Mouse (Mus musculus): ENCODE measurements around the gene Slc26a10.
A peak's percentile ranks its signal among the peaks of the same experiment; 100 is the strongest.

Gene Slc26a10

GRCm38 (mm10) chr10:127179871-127180694 is at the start of gene Slc26a10:
Gene Slc26a10 (minus strand): TSS chr10:127180645.
- no peak for DNase-seq (ENCODE audit: low spot score in 2 of 2)

DNA sequence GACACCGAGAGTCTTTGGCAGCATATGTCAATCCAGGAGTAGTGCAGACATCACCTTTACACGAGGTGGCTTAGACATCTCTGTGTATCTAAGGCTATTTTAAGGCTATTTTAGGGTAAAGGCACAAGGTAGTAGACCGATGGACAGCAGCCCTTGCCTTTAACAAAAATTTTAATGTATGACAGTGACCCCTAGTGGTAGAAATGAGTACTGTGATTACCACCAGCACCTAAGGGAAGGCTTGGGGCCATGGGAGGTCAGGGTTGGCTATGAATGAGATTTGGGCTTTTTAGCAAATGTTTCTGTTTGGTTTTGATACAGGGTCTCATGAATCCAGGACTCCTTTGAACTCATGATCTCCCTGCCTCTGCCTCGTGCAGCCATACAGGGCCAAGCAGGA is 48.5 kb upstream of the Slc26a10 start:
- peak in 1 of 2 experiments; percentile 57 for DNase-seq (ENCODE audit: low spot score in 2 of 2)

GRCm38 (mm10) chr10:127227163-127227562 is 46.7 kb upstream of the Slc26a10 start:
- peak in 1 of 2 experiments; percentile 41 for DNase-seq (ENCODE audit: low spot score in 2 of 2)

DNA sequence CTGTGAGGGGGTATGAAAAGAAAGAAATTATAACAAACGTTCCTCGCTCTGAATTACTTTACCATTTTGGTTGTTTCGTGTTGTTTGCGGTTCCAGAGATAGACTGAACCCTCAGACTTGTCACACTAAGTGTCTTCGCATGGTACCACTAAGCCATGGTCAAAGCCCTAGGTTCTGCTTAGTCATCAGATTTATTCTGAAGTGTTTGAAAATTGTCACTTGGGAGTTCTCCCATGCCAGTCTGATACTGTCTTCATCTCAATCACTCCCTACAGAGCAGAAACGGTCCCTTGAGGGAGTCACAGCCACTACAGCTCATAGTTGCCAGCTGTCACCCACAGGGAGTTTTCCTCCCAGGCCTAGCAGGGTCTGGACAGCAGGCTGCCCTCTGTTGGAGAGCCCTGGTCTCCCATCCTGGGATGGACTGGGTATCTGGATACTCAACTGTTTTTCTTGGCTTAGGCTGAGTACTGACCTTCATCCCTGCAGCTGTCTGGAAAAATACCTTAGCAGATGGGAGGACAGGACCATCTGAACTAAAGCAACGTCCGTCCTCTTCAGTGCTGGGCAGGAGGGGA is 46.0 kb upstream of the Slc26a10 start:
- DNase-seq (ENCODE audit: low spot score in 2 of 2), result no peak

- DNase-seq (ENCODE audit: low spot score in 2 of 2), result peak in 1 of 2 experiments; percentile 63
Observed at GRCm38 (mm10) chr10:127225732-127226131, 45.3 kb upstream of the Slc26a10 start.

- DNase-seq (ENCODE audit: low spot score in 2 of 2), result no peak
Observed at GRCm38 (mm10) chr10:127225213-127225612, 44.8 kb upstream of the Slc26a10 start.

DNA sequence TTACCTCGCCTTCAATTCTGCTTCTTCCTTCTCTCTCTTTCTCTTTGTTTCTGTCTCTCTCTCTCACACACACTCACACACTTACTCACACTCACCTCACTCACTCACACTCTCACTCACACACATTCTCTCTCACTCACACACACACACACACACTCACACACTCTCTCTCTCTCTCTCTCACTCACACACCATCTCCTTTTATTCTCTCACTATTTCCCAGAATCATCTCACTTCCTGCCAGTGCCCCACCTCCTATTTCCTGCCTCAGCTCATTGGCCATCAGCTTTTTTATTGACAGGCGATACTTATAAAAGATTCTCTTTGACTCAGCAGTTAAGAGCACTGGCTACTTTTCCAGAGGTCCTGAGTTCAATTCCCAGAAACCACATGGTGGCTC is 37.9 kb upstream of the Slc26a10 start:
- no peak for DNase-seq (ENCODE audit: low spot score in 2 of 2)

- no peak for DNase-seq (ENCODE audit: low spot score in 2 of 2)
Observed at GRCm38 (mm10) chr10:127217177-127217576, 36.7 kb upstream of the Slc26a10 start.

GRCm38 (mm10) chr10:127216456-127216855 is 36.0 kb upstream of the Slc26a10 start:
- DNase-seq (ENCODE audit: low spot score in 2 of 2), result peak in 1 of 2 experiments; percentile 73

GRCm38 (mm10) chr10:127214422-127214803 is 34.0 kb upstream of the Slc26a10 start:
- no peak for DNase-seq (ENCODE audit: low spot score in 2 of 2)

DNA sequence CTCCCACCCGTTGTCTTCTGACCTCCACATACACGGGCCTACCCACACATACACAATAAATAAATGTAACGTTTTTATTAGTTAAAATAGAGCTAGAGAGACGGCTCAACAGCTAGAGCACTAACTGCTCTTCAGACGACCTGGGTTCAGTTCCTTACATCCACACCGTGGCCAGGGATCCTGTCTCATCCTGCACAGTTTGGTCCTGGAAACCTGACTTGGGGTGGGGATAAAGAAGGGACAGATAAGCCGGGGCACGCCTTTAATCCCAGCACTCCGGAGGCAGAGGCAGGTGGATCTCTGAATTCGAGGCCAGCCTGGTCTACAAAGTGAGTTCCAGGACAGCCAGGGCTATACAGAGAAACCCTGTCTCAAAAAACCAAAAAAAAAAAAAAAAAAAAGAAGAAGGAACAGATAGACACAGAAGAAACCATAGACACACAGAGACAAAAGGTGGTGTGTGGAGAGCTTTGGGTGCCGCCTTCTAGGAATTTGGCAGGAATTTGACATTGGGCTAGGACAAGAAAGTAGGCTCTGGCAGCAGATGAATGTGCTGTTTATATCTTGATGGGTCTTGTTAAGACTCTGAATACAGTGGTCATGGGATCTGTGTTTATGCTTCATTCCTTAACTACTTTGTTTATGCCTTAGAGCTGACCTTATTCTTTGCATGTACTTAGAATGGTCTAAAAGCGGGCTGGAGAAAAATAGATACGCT is 33.4 kb upstream of the Slc26a10 start:
- no peak for DNase-seq (ENCODE audit: low spot score in 2 of 2)

DNA sequence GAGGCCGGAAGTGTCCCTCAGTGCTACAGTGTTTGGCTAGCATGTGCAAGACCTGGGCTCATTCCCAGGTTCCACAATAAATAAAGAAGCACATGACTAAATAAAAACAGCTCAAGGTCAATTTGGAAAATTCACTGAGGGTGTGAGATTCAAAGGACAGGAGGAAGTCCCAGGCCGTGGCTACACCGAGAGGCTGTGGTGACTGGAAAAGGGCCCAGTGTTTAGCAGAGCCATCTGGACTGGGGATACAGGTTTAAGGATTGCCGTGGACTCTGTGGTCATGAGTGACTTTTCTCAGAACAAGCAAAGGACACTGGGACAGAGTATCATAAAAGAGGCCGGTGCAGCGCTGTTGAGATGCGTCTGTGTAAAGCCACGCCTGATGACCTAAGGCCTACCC is 32.8 kb upstream of the Slc26a10 start:
- DNase-seq (ENCODE audit: low spot score in 2 of 2), result no peak

- peak; percentile 80 to 92 for DNase-seq (ENCODE audit: low spot score in 2 of 2)
Observed at GRCm38 (mm10) chr10:127211414-127211854, 31.0 kb upstream of the Slc26a10 start, which contains the start of gene Pip4k2c. Gene Pip4k2c (minus strand): TSS chr10:127211585.

DNA sequence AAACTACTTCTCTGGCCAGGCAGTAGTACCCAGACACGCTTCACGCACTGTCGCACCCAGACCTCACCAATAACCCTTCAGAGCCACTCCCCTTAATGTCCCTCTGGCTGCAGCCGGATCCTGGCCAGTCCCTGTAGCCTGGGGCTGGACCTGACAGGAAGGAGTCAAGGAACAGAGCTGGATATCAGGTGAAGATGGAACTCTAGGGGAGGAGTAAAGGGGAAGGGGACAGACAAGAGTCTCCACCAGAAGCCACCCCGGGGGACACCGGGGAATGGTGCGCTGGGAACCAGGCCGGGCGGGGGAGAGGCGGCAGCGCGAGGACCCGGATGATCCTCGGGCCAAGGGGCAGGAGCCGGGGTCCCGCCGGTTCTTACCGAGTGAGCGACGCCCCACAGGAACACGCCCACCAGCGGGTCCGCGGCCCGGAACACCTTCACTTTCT is 30.5 kb upstream of the Slc26a10 start:
- DNase-seq (ENCODE audit: low spot score in 2 of 2), result no peak

DNA sequence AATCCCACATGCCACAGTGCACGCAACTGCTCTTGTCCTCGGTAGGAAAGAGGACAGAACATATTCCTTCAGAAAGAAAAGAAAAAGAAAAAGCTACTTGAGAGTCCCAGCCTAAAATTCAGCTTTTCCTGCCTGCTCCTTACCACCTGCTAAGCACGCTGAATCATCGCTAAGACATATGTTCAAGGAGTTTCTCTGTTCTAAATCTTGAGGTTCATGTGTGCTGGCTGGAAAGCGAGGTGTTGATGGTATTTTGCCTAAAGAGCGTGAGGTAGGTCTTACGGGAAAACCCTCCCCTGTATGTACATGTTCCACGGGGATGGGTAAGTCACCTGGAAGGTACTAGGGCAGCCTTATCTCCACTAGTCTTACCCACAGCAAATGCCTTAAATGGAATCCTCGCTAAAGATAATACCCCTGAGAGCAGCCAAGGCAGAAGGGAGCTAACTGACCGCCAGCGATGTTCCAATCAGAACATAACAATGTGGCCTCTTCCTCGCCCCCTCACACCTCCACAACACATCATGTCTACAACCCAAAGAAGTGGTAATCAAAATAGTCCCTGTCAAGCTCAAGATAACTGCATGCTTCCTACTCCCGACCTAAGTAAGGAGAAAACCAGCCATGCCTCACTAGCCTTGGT is 29.6 kb upstream of the Slc26a10 start:
- peak in 1 of 2 experiments; percentile 76 for DNase-seq (ENCODE audit: low spot score in 2 of 2)

- DNase-seq (ENCODE audit: low spot score in 2 of 2), result peak in 1 of 2 experiments; percentile 65
Observed at GRCm38 (mm10) chr10:127208921-127209320, 28.5 kb upstream of the Slc26a10 start.

DNA sequence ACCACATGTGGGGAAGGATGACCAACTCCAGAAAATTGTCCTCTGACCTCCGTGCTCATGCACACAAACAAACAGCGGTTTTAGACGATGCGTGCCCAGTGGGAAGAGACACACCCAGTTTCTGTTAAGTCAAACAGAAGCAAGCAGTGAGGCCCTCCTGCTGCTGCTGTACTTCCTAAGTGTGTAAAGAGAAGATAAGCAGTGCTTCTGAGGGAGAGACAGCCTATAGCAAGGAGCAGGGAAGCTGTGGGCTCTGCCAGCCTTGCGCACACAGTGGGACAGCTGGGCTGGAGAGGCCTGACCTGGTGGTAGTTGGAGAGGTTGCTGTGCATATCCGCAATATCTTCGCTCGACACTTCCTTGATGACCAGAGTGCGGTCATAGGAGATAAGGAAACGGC is 24.9 kb upstream of the Slc26a10 start:
- DNase-seq (ENCODE audit: low spot score in 2 of 2), result no peak

- DNase-seq (ENCODE audit: low spot score in 2 of 2), result no peak
Observed at GRCm38 (mm10) chr10:127204589-127204988, 24.1 kb upstream of the Slc26a10 start.

DNA sequence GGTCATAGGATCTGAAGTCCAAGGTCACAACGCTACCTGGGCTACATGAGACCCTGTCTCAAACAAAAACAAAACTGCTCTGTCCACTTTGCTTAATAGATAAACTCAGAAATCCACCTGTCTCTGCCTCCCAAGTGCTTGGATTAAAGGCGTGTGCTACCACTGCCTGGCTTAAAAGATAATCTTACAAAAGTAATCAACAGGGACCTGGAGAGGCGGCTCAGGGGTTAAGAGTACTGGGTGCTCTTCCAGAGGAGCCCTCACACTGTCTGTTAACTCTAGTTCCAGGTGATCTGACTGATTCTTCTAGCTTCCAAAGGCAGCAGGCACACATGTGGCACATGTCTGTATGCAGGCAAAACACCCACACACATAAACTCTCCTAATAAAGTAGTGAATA is 22.7 kb upstream of the Slc26a10 start:
- no peak for DNase-seq (ENCODE audit: low spot score in 2 of 2)

DNA sequence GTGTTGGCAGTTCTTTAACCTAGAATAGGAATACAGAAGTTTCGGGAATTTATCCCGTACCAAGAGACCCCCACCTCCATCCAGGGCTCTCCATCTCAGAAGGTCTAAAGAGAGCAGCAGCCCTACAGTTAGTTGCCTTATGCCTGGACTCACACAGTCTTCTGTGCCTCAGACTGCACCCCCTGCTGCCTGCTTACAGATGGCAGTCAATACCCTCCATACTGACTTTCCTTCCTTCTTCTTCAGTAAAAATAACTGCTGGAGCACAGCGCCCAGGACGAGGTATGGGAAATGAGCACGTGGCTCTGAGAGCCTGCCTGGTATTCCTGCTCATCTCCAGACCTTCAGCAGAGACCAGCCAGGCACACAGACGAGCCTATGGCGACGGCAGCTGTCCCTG is 19.8 kb upstream of the Slc26a10 start:
- no peak for DNase-seq (ENCODE audit: low spot score in 2 of 2)

DNA sequence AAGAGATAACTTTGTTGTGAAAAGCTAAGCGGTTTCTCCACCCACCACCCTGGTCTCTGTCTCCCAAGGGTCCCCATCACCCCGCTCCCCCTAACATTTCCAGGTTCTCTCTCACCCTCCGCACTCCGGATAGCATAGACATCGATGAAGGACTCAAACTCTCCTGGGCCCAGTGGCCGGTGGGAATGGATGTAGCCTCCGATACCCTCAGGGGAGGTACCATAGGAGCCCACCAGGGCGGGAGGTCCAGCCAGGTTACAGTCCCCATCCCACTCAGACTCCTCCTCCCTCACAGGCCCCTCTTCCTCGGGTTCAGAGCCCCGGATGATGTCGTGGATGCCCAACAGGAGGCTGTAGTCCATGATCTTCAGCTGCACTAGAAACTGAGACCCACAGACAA is 19.0 kb upstream of the Slc26a10 start:
- no peak for DNase-seq (ENCODE audit: low spot score in 2 of 2)

GRCm38 (mm10) chr10:127199068-127199467 is 18.6 kb upstream of the Slc26a10 start:
- no peak for DNase-seq (ENCODE audit: low spot score in 2 of 2)

Data from left cerebral cortex, adult 9 months (tissue).